Mouse (Mus musculus): ENCODE data around the gene Slit3. TPM values are rescaled to one million over a fixed set of nuclear protein-coding genes. Genes with fewer than 3 reads are reported as not detected.

Slit3 gene
- total and polyA plus RNA-seq, 3 experiments = not detected

- Histone ChIP-seq H3K9ac (ENCODE audit: control insufficient read depth, low read depth, low read length, poor library complexity, severe bottlenecking) (no peak overlapping the region), H3K27me3 (ENCODE audit: control insufficient read depth in 1 of 2, insufficient read depth in 2 of 2, low read length in 2 of 2) (no peaks in the 10 kb centered on the region), H3K27ac (ENCODE audit: control insufficient read depth, low read depth, low read length) (no peak overlapping the region), H3K79me2 (ENCODE audit: control insufficient read depth, insufficient read depth, low read length, poor library complexity) (no peaks in the 10 kb centered on the region), H3K4me1 (ENCODE audit: control insufficient read depth in 1 of 2, insufficient read depth in 2 of 2, low read length in 2 of 2) (no peaks in the 10 kb centered on the region), H3K36me3 (ENCODE audit: control insufficient read depth in 1 of 2, insufficient read depth in 2 of 2, low read length in 2 of 2) (no peaks in the 10 kb centered on the region), H3K9me3 (replicated peaks; ENCODE audit: insufficient read depth, low read length) (no peaks in the 10 kb centered on the region), H3K4me3 (ENCODE audit: control insufficient read depth in 1 of 2, insufficient read depth in 1 of 2, low read depth in 2 of 2, low read length in 2 of 2) (no peak overlapping the region)
- TF ChIP-seq MAZ (IDR thresholded peaks at IDR 0.05; ENCODE audit: low read depth, low read length) (no peak), MEF2A (IDR thresholded peaks at IDR 0.05; ENCODE audit: extremely low read depth, insufficient replicate concordance, low read depth, low read length, poor library complexity, severe bottlenecking) (no peak), NRF1 (IDR thresholded peaks at IDR 0.05; ENCODE audit: insufficient read depth, low read depth, low read length, poor library complexity, severe bottlenecking) (no peak), SIN3A (IDR thresholded peaks at IDR 0.05; ENCODE audit: low read length) (no peak)
- DNase-seq (ENCODE audit: low read depth, low spot score) = no peak
Observed at GRCm38 (mm10) chr11:35131740-35132139, 10.7 kb downstream of the Slit3 start.

DNA sequence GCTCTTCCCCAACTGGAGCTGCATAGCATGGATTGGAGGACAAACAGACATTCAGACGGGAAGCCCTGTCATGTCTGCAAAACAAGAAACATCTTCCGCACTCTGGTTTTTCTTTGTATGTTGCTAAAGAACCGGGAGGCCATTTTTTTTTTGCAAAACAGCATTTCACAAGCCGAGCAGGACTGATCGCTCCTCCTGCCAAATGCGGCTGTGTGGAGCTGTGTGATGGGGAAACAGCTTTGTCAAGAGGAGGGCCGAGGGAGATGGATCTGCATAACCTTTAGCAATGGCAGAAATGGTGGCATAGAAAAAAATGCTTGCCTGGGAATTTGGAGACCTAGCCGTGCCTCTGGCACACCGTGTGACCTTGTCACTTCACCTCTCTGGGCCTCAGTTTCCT lies 15.6 kb downstream of the Slit3 start:
- Histone ChIP-seq H3K9ac (ENCODE audit: control insufficient read depth, low read depth, low read length, poor library complexity, severe bottlenecking) (no peak overlapping the region), H3K36me3 (ENCODE audit: control insufficient read depth in 1 of 2, insufficient read depth in 2 of 2, low read length in 2 of 2) (no peaks in the 10 kb centered on the region)
- TF ChIP-seq EP300 (IDR thresholded peaks at IDR 0.05; ENCODE audit: low read depth in 1 of 2, low read length in 2 of 2) (no peak), MYC (IDR thresholded peaks at IDR 0.05; ENCODE audit: low read depth, low read length) (no peak), RAD21 (IDR thresholded peaks at IDR 0.05; ENCODE audit: low read depth, low read length) (no peak), NELFE (IDR thresholded peaks at IDR 0.05; ENCODE audit: low read depth, low read length) (no peak), TCF12 (IDR thresholded peaks at IDR 0.05; ENCODE audit: low read depth, low read length) (no peak), ZNF384 (IDR thresholded peaks at IDR 0.05; ENCODE audit: low read depth, low read length) (no peak)

DNA sequence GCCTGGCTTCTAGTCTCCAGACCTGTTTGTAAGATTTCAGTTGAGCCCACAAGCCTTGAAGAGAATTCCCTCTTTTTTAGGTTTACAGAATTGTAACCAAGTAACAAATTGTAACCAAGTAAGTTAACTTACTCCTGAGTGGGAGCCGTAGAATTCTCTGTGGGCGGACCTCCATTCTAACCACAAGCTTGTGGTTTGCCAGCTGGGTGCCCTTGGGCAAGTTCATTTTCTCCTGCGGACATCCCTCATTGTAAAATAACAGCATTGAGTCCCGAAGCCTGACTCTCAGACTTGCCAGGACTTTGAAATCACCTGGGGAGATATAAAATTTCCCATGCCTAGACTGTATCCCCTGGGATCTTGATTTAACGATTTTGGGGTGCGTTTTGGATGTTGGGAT lies 19.1 kb downstream of the Slit3 start:
- no peaks in the 10 kb centered on the region for H3K36me3 ChIP-seq (ENCODE audit: control insufficient read depth in 1 of 2, insufficient read depth in 2 of 2, low read length in 2 of 2)
- no peaks in the 10 kb centered on the region for H3K27me3 ChIP-seq (ENCODE audit: control insufficient read depth in 1 of 2, insufficient read depth in 2 of 2, low read length in 2 of 2)
- no peak overlapping the region for H3K27ac ChIP-seq (ENCODE audit: control insufficient read depth, low read depth, low read length)
- TF ChIP-seq POLR2A (IDR thresholded peaks at IDR 0.05; ENCODE audit: control insufficient read depth in 1 of 2, insufficient read depth in 1 of 2, low read depth in 1 of 2, low read length in 2 of 2, poor library complexity in 1 of 2) (no peak), EP300 (IDR thresholded peaks at IDR 0.05; ENCODE audit: low read depth in 1 of 2, low read length in 2 of 2) (no peak), MXI1 (IDR thresholded peaks at IDR 0.05; ENCODE audit: low read depth, low read length) (no peak)
- no peak overlapping the region for H3K4me3 ChIP-seq (ENCODE audit: control insufficient read depth in 1 of 2, insufficient read depth in 1 of 2, low read depth in 2 of 2, low read length in 2 of 2)
- no peak for DNase-seq (ENCODE audit: low read depth, low spot score)
- H3K4me1 ChIP-seq (ENCODE audit: control insufficient read depth in 1 of 2, insufficient read depth in 2 of 2, low read length in 2 of 2) = no peaks in the 10 kb centered on the region
- no peak overlapping the region for H3K9ac ChIP-seq (ENCODE audit: control insufficient read depth, low read depth, low read length, poor library complexity, severe bottlenecking)
- H3K79me2 ChIP-seq (ENCODE audit: control insufficient read depth, insufficient read depth, low read length, poor library complexity) = no peaks in the 10 kb centered on the region
- H3K9me3 ChIP-seq (replicated peaks; ENCODE audit: insufficient read depth, low read length) = no peaks in the 10 kb centered on the region; the same call in 1 of the 2 replicates

More for the DNA sequence above, 15.6 kb downstream of the Slit3 start:
- DNase-seq (ENCODE audit: low read depth, low spot score) = no peak
- no peaks in the 10 kb centered on the region for H3K79me2 ChIP-seq (ENCODE audit: control insufficient read depth, insufficient read depth, low read length, poor library complexity)
- no peaks in the 10 kb centered on the region; the same call in 1 of the 2 replicates for H3K9me3 ChIP-seq (replicated peaks; ENCODE audit: insufficient read depth, low read length)
- no peaks in the 10 kb centered on the region for H3K4me1 ChIP-seq (ENCODE audit: control insufficient read depth in 1 of 2, insufficient read depth in 2 of 2, low read length in 2 of 2)
- no peak overlapping the region for H3K27ac ChIP-seq (ENCODE audit: control insufficient read depth, low read depth, low read length)
- no peak overlapping the region for H3K4me3 ChIP-seq (ENCODE audit: control insufficient read depth in 1 of 2, insufficient read depth in 1 of 2, low read depth in 2 of 2, low read length in 2 of 2)
- no peaks in the 10 kb centered on the region for H3K27me3 ChIP-seq (ENCODE audit: control insufficient read depth in 1 of 2, insufficient read depth in 2 of 2, low read length in 2 of 2)

Data from MEL (cell line).